Mouse (Mus musculus) intestine, embryonic 16.5 days (tissue): Measurements from ENCODE around the gene Slc11a1. TPM values are rescaled to one million over a fixed set of nuclear protein-coding genes. Genes with fewer than 3 reads are reported as not detected.

Source experiments
- ATAC-seq: fragments of 200-750 bp; cut with Nextera tagmentation; 2 replicates; pipeline ENCODE4 v1.8.0; 2017; ENCODE audit warnings: moderate TSS enrichment, moderate library complexity
- H3K27ac ChIP-seq: fragments of 300-500 bp; sonication (generic); 2 replicates; pipeline ENCODE4 v1.5.1; 2014; ENCODE audit warnings: mild to moderate bottlenecking, low read length
- H3K27me3 ChIP-seq: fragments of 300-500 bp; sonication (generic); replicated peaks from 2 replicates; pipeline ENCODE4 v1.6.1; 2014; ENCODE audit warnings: low read length, control low read depth, mixed read lengths; ENCODE audit not compliant: control insufficient read depth, insufficient read depth
- H3K36me3 ChIP-seq: fragments of 300-500 bp; sonication (generic); 2 replicates; pipeline ENCODE4 v1.6.1; 2014; ENCODE audit warnings: low read length, control low read depth; ENCODE audit not compliant: control insufficient read depth, insufficient read depth
- H3K4me1 ChIP-seq: fragments of 300-500 bp; sonication (generic); 2 replicates; pipeline ENCODE4 v1.6.1; 2014; ENCODE audit warnings: low read length, control low read depth, mixed read lengths; ENCODE audit not compliant: control insufficient read depth, insufficient read depth
- H3K4me2 ChIP-seq: fragments of 300-500 bp; sonication (generic); 2 replicates; pipeline ENCODE4 v1.6.1; 2014; ENCODE audit warnings: low read depth, low read length, control low read depth
- H3K4me3 ChIP-seq: fragments of 300-500 bp; sonication (generic); 2 replicates; pipeline ENCODE4 v1.5.1; 2014; ENCODE audit warnings: mild to moderate bottlenecking, low read length
- H3K9ac ChIP-seq: fragments of 300-500 bp; sonication (generic); 2 replicates; pipeline ENCODE4 v1.6.1; 2014; ENCODE audit warnings: low read depth, low read length
- H3K9me3 ChIP-seq: fragments of 300-500 bp; sonication (generic); 2 replicates; pipeline ENCODE4 v1.6.1; 2016; ENCODE audit warnings: low read length, control low read depth; ENCODE audit not compliant: control insufficient read depth
- WGBS: fragments of 180-500 bp; shearing (Covaris S2); extraction: QIAGEN DNeasy Blood & Tissue Kit; methylation state at CpG from one replicate; pipeline ENCODE4 v1.1.7; 2014; 5-methylcytosine and 5-hydroxymethylcytosine counted together
- polyA plus RNA-seq: library from polyadenylated mRNA; unstranded; fragments of >200 nt; fragmentation: Nextera tagmentation; extraction: Ambion mirVana; gene quantifications from 2 replicates; pipeline ENCODE4 v1.2.1, GENCODE M21; 2015

The Slc11a1 gene
- polyA plus RNA-seq, 1 experiment from 2014 or later, result 8.0 TPM

- H3K4me3 ChIP-seq, result peak overlapping the region; percentile 78
- H3K4me1 ChIP-seq, result peaks cover 41% of the 10 kb centered on the region
- no peak; the same call in 1 of the 2 replicates for ATAC-seq
- peak overlapping the region; percentile 99 for H3K27ac ChIP-seq
- no peaks in the 10 kb centered on the region for H3K27me3 ChIP-seq
- peak overlapping the region; percentile 57 for H3K4me2 ChIP-seq
- peaks cover 19% of the 10 kb centered on the region for H3K36me3 ChIP-seq
- WGBS, result 5% methylated on average over 21 of the region's 21 CpGs
- H3K9ac ChIP-seq, result peak overlapping the region; percentile 98
- no peaks in the 10 kb centered on the region for H3K9me3 ChIP-seq
Observed at GRCm38 (mm10) chr1:74390287-74390906, 15.4 kb downstream of the Slc11a1 start.

GRCm38 (mm10) chr1:74390924-74391748 lies 16.1 kb downstream of the Slc11a1 start, which contains the start of gene Ctdsp1:
Ctdsp1 (plus strand) TSS chr1:74391509.
- peak; percentile 74 for ATAC-seq
- Histone ChIP-seq H3K9me3 (no peaks in the 10 kb centered on the region), H3K4me1 (peaks cover 41% of the 10 kb centered on the region), H3K27me3 (no peaks in the 10 kb centered on the region), H3K4me2 (peak within 1 kb of the TSS; percentile 65), H3K36me3 (peaks cover 19% of the 10 kb centered on the region), H3K9ac (peak within 1 kb of the TSS; percentile 98), H3K27ac (peak within 1 kb of the TSS; percentile 99), H3K4me3 (peak within 1 kb of the TSS; percentile 78)
- WGBS, result 2% methylated on average over 50 of the region's 51 CpGs

- peak overlapping the region; percentile 99 for H3K27ac ChIP-seq
- H3K27me3 ChIP-seq, result no peaks in the 10 kb centered on the region
- peaks cover 19% of the 10 kb centered on the region for H3K36me3 ChIP-seq
- H3K4me3 ChIP-seq, result peak overlapping the region; percentile 78
- peaks cover 41% of the 10 kb centered on the region for H3K4me1 ChIP-seq
- peak overlapping the region; percentile 98 for H3K9ac ChIP-seq
- peak; percentile 32 for ATAC-seq
- peak overlapping the region; percentile 65 for H3K4me2 ChIP-seq
- 0% methylated on average over 49 of the region's 63 CpGs for WGBS
- no peaks in the 10 kb centered on the region for H3K9me3 ChIP-seq
Observed at GRCm38 (mm10) chr1:74391844-74392441, 16.9 kb downstream of the Slc11a1 start.

DNA sequence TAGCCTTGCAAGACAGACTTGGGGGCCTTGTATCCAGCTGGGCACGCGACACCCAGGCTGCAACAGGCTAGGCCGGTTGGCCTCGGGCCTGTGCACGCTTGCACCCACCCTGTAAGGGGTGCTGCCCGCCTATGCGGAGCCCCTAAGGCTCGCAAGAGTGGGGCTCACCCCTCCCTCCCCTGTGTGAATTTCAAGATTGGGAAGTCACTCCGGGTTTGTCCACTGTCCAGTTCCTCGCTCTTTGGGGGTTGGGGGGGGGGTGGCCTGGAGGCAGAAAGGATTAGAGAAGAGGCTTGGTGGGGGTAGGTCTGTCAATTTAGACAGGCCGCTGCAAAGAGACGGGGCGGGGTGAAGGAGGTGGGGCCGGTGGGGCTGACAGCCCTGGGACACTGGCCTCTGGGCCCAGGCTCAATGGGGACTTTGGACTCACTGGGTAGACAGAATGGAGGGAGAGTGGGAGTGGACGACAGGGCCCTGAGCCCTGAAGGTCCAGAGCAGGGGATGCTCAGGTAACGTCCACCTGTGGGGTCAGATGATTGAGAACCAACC lies 17.5 kb downstream of the Slc11a1 start:
- no peaks in the 10 kb centered on the region for H3K9me3 ChIP-seq
- ATAC-seq, result peak; percentile 15
- H3K27me3 ChIP-seq, result no peaks in the 10 kb centered on the region
- H3K4me1 ChIP-seq, result peaks cover 37% of the 10 kb centered on the region
- peaks cover 19% of the 10 kb centered on the region for H3K36me3 ChIP-seq
- peak overlapping the region; percentile 65 for H3K4me2 ChIP-seq
- peak overlapping the region; percentile 98 for H3K9ac ChIP-seq
- peak overlapping the region; percentile 78 for H3K4me3 ChIP-seq
- WGBS, result 2% methylated on average over 16 of the region's 16 CpGs
- peak overlapping the region; percentile 99 for H3K27ac ChIP-seq

DNA sequence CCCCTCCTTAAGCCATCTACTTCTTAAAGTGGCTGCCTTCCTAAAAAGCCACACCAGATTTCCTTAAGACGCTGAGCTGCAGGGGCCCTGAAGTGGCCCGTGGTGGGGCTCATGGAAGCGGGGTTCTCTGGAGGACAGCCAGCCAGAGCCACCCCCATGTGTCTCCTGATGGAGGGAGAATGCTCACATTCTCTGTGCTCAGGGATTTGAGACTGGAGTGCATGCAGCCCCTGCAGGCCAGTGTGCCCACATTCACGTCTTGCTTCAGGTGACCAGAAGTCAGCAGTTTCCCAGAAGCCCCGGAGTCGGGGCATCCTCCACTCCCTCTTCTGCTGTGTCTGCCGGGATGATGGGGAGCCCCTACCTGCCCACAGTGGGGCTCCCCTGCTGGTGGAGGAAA lies 18.0 kb downstream of the Slc11a1 start:
- Histone ChIP-seq H3K4me2 (peak overlapping the region; percentile 65), H3K4me1 (peaks cover 36% of the 10 kb centered on the region), H3K9ac (peak overlapping the region; percentile 98), H3K4me3 (peak overlapping the region; percentile 78), H3K27ac (peak overlapping the region; percentile 99), H3K27me3 (no peaks in the 10 kb centered on the region), H3K9me3 (no peaks in the 10 kb centered on the region), H3K36me3 (peaks cover 19% of the 10 kb centered on the region)
- no peak for ATAC-seq
- WGBS, result 39% methylated on average over 7 of the region's 7 CpGs

DNA sequence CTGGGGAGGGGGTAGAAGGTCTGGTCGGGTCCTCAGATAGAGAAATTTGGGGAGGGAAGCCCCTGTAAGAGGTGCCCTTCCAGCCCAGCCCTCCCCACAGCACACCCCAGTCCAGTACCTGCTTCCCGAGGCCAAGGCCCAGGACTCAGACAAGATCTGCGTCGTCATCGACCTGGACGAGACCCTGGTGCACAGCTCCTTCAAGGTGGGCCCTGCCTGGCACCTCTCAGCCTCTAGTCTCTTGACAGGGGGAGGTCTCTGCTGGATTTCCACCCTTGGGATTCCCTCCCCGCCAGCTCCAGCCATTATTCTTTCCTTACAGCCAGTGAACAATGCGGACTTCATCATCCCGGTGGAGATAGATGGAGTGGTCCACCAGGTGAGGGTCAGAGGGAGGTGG lies 18.7 kb downstream of the Slc11a1 start:
- peak overlapping the region; percentile 78; the same call in 1 of the 2 replicates for H3K4me3 ChIP-seq
- no peaks in the 10 kb centered on the region for H3K9me3 ChIP-seq
- H3K9ac ChIP-seq, result peak overlapping the region; percentile 98
- peaks cover 37% of the 10 kb centered on the region for H3K4me1 ChIP-seq
- H3K27me3 ChIP-seq, result no peaks in the 10 kb centered on the region
- H3K27ac ChIP-seq, result no peak overlapping the region
- no peak for ATAC-seq
- H3K36me3 ChIP-seq, result peaks cover 19% of the 10 kb centered on the region
- WGBS, result 83% methylated on average over 9 of the region's 9 CpGs
- peak overlapping the region; percentile 65 for H3K4me2 ChIP-seq

GRCm38 (mm10) chr1:74394311-74394710 lies 19.3 kb downstream of the Slc11a1 start:
- Histone ChIP-seq H3K9me3 (no peaks in the 10 kb centered on the region), H3K9ac (no peak overlapping the region), H3K36me3 (peaks cover 19% of the 10 kb centered on the region), H3K27ac (no peak overlapping the region), H3K4me1 (peaks cover 36% of the 10 kb centered on the region), H3K4me2 (no peak overlapping the region), H3K27me3 (no peaks in the 10 kb centered on the region), H3K4me3 (no peak overlapping the region)
- no peak for ATAC-seq
- 89% methylated on average over 9 of the region's 9 CpGs for WGBS

- peaks cover 30% of the 10 kb centered on the region for H3K4me1 ChIP-seq
- H3K4me2 ChIP-seq, result no peak overlapping the region
- no peak for ATAC-seq
- H3K9ac ChIP-seq, result no peak overlapping the region
- no peak overlapping the region for H3K4me3 ChIP-seq
- 92% methylated on average over 15 of the region's 15 CpGs for WGBS
- no peaks in the 10 kb centered on the region for H3K9me3 ChIP-seq
- H3K27me3 ChIP-seq, result no peaks in the 10 kb centered on the region
- H3K36me3 ChIP-seq, result peaks cover 19% of the 10 kb centered on the region
- H3K27ac ChIP-seq, result no peak overlapping the region
Observed at GRCm38 (mm10) chr1:74394858-74395257, 19.9 kb downstream of the Slc11a1 start.

DNA sequence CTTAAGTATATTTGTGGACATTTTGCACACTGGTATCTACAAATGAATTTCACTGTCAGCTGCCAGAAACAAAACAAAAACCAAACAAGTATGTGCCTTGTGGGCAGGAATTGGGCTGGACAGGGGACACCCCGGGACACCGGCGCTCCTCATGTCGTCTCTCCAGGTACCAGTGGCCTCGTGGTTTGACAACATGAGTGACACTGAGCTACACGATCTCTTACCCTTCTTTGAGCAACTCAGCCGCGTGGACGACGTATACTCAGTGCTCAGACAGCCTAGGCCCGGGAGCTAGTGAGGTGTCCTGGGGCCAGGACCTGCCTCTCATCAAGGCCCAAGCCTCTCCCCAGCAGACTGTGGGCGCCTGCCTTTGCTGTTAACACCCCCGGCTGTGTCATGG lies 20.3 kb downstream of the Slc11a1 start:
- Histone ChIP-seq H3K9me3 (no peaks in the 10 kb centered on the region), H3K27ac (no peak overlapping the region), H3K4me1 (peaks cover 28% of the 10 kb centered on the region), H3K9ac (0 out of 2 replicates have a peak overlapping the region, but pooled peaks have one; percentile 19), H3K4me2 (no peak overlapping the region), H3K4me3 (no peak overlapping the region), H3K27me3 (no peaks in the 10 kb centered on the region), H3K36me3 (peaks cover 19% of the 10 kb centered on the region)
- WGBS, result 87% methylated on average over 12 of the region's 13 CpGs
- no peak for ATAC-seq
